Mouse (Mus musculus): ENCODE measurements around the gene Fkbp8.
"Not testable (repeated sequence)": the region's sequence is repeated elsewhere in the genome, so short reads cannot be mapped to it uniquely, and the experiment has no call there.

Fkbp8 gene

GRCm38 (mm10) chr8:70502540-70502939 lies 25.0 kb upstream of the Fkbp8 start:
- DNase-seq (ENCODE audit: low spot score) = no peak

DNA sequence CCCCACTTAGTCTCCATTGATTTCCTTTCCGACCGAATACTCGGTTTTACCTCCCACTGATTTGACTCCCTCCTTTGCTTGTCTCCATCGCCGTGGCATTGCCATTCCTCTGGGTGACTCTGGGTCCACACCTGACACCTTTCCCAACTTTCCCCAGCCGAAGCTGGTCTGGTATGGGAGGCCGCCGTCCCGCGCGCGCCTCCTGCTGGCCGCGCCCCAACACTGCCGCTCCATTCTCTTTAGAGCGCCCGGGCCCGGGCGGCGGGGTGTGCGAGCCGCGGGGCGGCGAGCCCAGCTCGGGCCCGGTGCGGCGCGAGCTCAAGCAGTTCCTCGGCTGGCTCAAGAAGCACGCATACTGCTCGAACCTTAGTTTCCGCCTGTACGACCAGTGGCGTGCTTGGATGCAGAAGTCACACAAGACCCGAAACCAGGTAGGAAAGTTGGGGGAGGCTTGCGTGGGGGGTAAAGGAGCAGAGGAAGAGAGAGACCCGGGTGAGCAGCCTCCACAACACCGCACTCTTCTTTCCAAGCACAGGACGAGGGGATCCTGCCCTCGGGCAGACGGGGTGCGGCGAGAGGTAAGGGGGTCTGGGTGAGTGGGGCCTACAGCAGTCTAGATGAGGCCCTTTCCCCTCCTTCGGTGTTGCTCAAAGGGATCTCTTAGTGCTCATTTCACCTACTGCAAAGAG lies 24.3 kb upstream of the Fkbp8 start:
- peak; percentile 66 for DNase-seq (ENCODE audit: low spot score)

GRCm38 (mm10) chr8:70504291-70504716 lies 23.2 kb upstream of the Fkbp8 start:
- DNase-seq (ENCODE audit: low spot score) = peak; percentile 97

DNA sequence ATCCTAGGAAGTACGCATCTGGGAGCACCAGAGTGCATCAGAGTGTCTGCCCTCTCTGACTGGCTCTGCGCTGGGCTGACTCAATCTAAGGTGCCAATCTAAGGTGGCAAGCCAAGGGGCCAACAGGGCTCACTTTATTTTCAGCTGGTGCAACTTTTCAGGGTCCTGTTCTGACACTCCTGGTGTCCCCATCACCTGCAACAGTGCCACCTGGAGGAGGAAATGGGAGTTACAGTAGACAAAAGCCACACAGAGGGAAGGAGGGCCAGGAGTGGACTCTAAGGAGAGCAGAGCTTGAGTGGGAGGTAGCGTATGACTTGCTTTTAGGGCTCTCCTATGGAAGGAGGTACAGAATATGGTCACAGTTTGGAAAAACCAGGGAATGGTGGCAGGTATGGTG lies 22.7 kb upstream of the Fkbp8 start:
- DNase-seq (ENCODE audit: low spot score) = peak; percentile 88

- no peak for DNase-seq (ENCODE audit: low spot score)
Measured at GRCm38 (mm10) chr8:70505698-70506327, 21.7 kb upstream of the Fkbp8 start.

- peak; percentile 95 for DNase-seq (ENCODE audit: low spot score)
Measured at GRCm38 (mm10) chr8:70506328-70507026, 21.0 kb upstream of the Fkbp8 start, which contains the start of gene Rex1bd. Rex1bd (minus strand) TSS chr8:70506752.

DNA sequence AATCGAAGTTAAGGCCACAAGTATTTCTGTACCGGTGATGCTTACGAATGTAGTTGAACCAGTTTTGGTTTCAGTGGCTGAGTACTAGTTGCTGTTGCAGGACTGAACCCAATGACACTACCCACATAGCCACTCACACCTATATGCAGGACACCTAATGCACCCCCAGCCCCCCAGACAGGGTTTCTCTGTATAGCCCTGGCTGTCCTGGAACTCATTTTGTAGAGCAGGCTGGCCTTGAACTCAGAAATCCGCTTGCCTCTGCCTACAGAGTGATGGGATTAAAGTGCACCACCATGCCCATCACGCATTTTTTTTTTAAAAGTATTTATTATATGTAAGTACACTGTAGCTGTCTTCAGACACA lies 20.5 kb upstream of the Fkbp8 start:
- DNase-seq (ENCODE audit: low spot score) = no peak

DNA sequence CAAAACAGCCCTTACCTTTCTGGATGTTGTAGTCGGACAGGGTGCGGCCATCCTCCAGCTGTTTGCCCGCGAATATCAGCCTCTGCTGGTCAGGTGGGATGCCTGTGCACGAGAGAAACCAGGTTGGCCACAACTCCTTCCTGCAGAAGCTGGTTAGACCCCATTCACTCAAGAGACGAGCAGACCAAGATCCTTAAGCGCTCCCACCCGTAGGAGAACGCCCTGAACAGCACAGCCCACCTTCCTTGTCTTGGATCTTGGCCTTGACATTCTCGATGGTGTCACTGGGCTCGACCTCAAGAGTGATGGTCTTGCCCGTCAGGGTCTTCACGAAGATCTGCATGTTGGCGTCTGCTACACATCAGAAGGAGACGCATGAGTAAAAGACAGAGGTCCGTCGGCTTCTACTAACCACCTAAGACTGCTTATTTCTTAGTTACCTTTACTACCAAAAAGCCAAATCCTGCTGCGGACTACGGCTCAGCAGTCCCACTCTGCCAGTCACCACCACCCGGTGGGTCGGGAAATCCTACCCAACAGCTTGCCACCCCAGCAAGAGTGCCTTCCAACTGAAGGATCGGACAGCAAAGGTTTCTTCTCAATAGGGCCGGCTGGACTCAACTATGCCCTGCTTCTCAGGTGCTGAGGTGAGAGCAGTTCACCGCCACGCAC lies 18.1 kb upstream of the Fkbp8 start:
- no peak for DNase-seq (ENCODE audit: low spot score)

GRCm38 (mm10) chr8:70510228-70510915 lies 17.2 kb upstream of the Fkbp8 start, which contains the start of gene Uba52:
Uba52 (minus strand) TSS chr8:70510801.
- peak; percentile 99 for DNase-seq (ENCODE audit: low spot score)

- DNase-seq (ENCODE audit: low spot score) = not testable (repeated sequence)
Measured at GRCm38 (mm10) chr8:70511174-70511573, 16.4 kb upstream of the Fkbp8 start.

- no peak for DNase-seq (ENCODE audit: low spot score)
Measured at GRCm38 (mm10) chr8:70511770-70512169, 15.8 kb upstream of the Fkbp8 start.

GRCm38 (mm10) chr8:70512253-70512903 lies 15.1 kb upstream of the Fkbp8 start:
- no peak for DNase-seq (ENCODE audit: low spot score)

- peak; percentile 77 for DNase-seq (ENCODE audit: low spot score)
Measured at GRCm38 (mm10) chr8:70513441-70513840, 14.1 kb upstream of the Fkbp8 start.

DNA sequence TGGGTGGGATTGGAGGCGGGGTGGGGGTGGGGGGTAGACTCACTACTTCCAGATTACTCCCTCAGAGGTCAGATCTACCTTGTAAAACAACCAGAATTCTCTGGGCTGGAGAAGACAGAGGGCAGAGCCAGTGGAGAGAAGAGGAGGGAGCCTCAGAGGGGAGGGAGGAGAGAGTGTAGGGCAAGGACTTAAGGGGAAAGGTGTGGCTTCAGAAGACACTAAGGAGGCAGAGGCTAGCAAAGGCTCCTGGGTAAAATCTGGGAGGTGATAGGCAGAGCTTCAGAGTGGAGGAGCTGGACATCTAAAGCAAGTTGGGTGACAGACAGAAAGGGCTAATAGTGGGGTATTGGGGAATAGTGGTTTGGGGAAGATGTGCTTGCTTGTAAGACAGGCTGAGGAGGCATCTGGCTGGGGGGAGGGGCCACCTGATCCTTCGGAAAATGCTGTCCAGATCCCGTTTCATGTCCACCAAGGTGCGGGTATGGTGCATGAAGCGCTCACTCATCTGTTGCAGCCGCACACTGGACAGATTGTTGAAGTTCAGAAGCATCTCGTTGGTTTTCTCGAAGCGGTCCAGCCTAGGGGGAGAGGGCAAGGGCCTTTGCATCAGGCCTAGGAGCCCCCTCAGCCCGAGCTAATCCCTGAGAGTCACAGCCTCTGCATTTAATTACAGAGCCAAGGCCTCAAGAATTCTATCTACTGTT lies 9.4 kb upstream of the Fkbp8 start:
- DNase-seq (ENCODE audit: low spot score) = no peak

DNA sequence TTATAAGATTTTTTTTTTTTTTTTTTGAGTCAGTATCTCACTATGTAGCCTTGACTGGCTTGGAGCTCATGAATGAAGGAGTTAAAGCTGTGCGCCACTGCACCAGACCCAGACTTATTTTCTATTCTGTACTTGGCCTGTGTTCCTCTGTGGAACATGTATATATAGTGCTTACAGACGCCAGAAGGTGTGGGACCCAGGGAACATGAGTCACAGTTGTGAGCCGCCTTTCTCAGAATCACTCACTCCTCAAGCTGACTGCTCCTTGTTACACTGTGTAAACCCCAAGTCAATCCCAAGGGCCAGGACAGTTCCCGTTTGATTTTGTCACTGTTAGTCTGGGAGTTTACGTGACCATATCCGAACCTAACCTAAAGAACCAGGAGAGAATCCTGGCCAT lies 8.5 kb upstream of the Fkbp8 start:
- DNase-seq (ENCODE audit: low spot score) = no peak

DNA sequence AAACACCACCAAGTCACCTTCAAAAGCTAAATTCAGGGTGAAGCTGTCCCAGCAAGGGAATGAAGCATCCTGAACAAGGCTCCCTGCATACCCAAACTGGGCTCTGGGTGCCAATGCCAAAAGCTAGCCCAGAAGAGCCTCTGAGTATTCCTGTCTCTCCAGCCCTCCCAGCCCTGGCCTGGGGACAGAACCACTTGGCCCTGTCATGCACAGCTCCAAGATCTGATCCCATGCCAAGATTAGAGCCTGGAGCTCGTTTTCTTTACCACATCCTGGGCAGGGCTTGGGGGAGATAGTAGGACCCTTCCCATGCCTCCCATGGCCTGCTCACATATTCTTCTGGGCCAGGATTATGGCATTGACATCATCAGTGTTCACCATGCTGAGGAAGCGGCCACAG lies 7.9 kb upstream of the Fkbp8 start:
- DNase-seq (ENCODE audit: low spot score) = no peak

DNA sequence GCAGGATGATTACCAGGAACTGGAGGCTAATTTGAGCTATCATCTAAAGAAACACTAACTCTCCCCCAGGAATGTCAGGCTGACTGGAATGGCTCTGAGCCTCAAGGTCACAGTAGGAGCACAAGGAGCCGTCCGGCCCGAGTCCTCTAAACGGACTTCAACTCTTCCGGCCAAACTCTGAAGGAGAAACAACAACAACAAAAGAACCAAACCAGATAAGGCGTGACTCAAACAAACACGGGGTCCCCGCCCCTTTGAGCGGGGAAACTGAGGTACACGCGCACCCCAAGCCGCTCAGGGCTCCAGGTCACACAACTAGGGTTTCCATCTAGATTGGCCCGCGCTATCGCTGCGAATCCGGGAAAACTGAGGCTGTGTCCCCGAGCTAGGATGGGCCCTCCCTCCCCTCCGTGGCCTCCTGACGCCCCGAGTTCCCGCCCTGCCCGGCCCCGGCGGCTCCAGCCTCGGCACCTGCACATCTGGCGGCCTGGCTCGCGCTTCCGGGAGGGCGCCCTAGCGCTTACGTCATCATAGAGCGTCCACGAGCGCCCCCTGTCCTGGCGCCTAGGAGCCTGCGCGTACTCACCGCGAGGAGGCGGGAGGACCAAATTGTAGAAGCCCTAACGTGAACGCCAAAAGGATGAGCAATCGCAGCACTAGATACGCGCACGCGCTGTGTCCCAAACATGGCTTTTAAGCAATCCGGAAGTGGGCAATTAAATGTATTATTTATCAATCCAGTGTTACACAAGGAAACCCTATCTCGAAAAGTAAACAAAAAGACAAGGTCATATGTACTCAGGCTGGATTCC lies 4.7 kb upstream of the Fkbp8 start:
- peak; percentile 99 for DNase-seq (ENCODE audit: low spot score)

DNA sequence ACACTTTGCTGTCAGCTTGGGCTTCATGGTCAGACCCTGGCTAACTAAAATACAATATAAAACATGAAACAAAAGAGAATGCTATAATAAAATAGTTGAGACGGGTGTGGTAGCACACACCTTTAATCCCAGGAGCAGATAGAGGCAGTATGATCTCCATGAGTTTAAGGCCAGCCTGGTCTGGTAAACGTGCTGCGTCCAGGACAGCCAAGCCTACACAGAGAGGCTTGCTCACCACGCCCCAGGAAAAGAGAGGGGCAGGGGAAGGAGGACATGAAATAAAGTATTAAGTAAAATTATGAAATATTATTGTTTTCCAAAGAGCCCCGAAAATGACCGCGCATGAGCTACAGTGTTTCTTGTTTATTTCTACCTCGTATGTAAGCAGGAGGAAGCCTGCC lies 413 bp upstream of the Fkbp8 start:
- DNase-seq (ENCODE audit: low spot score) = no peak

- DNase-seq (ENCODE audit: low spot score) = peak; percentile 44
Measured at GRCm38 (mm10) chr8:70528182-70528797, 766 bp downstream of the Fkbp8 start.
